Mouse (Mus musculus) T-helper 2 cell (primary cell): ENCODE measurements around the gene Mnt.

Experiments
- in situ Hi-C: fragments of 300-600 bp; cut with MboI, MseI; formaldehyde crosslinking; loops from one replicate; pipeline ENCODE4 v1.15.1; 2025; ENCODE audit warnings: high pct_unique_total_duplicates

Mnt gene

DNA sequence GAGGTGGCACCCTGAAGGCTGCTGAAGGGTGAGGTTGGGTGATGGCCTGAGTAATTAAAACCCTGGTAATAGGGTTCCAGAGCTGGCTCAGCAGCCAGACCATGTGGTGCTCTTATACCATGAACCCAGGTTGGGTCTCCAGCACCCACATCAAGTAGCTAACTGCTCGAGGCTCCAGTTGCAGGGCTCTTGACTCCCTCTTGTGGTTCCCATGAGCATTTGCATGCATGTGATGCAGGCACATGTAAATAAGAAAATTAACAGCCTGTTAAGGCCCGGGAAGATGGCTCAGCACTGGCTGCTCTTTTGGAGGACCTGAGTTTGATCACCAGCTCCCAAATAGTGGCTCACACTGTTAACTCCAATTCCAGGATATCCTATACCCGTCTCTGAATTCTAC lies 15.1 kb downstream of the Mnt start:
- in situ Hi-C loops, result no loop called here

DNA sequence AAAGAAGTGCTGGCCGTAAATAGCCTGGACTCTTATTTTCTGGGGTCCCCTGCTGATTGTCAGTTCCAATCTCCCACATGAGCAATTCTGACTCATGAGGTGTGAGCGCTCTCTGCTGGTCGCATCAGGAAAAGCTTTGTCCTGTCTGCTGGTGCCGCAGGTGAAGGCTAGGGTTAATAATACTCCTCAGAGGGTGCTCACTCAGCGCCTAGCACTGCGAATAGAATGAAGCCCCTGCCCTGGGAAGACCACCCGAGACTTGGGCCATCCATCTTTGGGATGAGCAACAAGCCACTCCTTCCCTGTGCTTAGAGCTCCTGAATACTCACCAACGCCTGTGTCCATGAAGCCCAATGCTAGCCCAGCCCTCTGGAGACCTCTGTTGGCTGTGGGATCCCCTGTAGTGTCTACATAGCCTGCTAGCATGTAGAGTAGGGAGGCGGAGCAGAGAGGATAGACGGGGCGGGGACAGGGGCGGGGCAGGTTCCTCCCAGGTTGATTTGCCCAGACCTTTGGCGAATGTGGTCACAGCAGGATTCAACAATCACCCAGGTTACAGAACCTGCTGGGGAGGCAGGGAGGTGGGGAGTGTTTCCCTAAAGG lies 17.3 kb downstream of the Mnt start:
- in situ Hi-C loops, result no loop called here

DNA sequence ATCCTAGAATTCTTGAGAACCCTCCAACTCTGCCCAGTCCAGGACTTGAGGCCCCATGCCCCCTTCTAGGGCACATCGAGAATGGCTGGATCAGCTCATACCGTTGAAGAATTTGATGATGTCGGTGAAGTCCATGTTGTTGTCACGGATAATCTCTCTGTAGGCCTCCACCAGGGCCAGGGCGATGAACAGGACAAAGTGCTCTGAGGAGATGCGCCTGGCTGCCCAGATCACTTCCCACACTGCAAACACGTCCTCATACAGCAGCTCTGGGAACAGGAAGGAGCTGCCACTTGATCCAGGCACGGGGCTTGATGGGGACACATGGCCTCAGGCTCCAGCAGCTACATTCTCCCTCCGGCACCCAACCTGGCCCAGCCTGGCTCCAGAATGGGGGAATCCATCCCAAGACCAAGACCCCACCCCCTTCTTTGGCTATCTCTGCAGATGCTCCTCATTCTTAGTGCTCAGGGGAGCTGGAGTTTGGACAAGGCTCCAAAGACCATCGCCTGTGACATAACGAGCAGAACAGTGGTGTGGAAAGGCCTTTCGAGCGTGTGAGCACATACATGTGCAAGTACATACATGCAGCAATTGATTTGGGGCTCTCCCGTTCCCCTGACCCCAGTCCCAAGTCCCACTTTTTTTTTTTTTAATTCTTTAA lies 20.4 kb downstream of the Mnt start:
- in situ Hi-C loops, result no loop called here

DNA sequence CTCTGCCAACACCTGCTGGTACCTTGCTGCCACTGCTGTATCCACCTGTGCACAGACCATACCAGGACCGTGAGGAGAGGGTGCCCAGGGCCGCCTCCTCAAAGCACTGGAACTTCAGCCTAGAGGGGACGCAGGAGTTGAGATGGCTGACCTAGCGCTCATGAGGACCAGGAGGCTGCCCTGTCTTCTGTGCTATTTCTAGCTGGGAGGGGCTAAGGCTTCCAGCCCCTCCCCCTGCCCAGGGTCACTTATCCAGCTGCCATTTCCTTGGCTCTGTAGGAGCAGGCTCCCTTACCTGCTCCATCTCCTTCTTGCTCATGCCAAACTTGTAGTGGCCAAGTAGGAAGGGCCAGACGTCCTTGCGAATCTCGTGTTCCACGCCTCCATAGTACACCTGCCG lies 27.0 kb downstream of the Mnt start:
- in situ Hi-C loops, result no loop called here

DNA sequence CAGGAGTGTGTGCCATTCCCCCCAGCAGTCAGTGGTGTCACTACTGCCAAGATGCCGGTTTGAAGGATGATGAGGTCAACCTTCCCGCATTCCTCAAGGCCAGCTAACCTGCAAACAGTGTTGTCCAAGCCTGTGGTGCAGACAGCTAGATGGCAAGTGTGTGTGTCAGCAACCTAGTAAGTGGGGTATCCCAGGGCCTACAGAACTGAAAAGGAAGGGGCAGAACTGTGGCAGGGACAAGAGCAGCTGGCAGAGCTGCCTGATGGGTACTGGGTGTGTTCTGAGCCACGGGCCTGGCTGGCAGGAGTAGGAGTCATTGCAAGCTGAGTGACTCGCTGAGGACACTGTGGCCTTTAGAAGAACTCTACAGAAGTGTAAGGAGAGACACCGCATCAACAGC lies 31.4 kb downstream of the Mnt start:
- in situ Hi-C loops, result loop anchor here (5.0 kb wide), 1 partner anchor 50 kb away; no protein-coding TSS in a partner anchor

DNA sequence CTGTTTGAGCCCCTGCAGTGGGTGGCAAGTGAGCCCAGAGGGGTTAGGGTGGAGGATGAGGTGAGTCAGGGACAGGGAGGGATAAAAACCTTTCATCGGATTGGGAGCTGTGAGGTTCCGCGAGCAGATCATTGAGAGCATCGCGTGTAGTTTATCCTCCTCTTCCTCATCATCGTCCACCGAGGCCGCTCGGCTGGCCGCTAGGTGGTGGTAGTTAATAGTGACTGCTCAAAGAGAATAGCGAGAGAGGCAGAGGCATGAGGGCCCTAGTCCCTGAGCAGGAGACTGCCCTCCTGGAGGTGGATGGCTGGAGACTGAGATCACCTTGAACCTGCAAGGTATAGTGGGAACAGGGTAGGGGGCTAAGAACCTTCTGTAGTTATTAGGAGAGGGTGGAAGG lies 32.8 kb downstream of the Mnt start:
- in situ Hi-C loops, result loop anchor here (5.0 kb wide), 1 partner anchor 49 kb away; no protein-coding TSS in a partner anchor

DNA sequence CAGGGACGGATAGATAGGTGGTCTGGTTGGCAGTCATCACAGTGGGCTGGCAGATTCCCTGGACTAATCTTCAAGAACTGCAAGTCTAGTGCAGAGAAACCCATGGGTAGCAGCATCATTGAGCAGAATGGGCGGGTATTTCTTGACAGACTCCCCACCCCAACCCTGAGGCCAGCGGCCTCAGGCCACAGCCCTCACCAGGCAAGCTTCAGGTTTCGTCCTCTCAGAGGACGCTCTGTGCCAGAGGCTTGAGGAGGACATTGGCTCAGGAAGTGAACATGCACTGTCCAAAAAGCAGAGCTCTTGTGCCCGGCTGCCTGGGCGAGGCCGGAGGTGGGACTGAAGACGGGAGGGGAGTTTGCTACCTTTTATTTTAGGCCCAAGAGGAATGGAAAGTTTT lies 33.7 kb downstream of the Mnt start:
- in situ Hi-C loops, result loop anchor here (5.0 kb wide), 1 partner anchor 48 kb away; no protein-coding TSS in a partner anchor

DNA sequence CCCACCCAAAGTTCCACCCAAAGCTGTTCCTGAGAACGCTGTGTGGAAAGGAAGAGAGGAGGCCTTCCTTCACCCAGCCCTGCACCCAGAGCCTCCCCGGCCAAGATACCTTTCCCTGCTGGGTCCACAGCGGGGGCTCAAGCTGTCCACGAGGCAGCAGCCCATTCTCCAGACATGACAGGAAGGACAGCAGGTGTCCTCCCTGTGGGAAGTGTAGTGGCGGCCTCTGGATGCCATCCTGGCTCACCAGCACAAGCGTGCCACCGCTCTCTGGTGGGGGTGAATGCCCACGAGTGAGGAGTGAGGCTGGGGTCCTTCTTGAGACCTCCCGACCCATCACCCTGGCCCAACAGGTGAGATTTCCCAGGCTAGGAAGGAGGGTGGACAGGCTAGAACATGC lies 34.5 kb downstream of the Mnt start:
- in situ Hi-C loops, result no loop called here

DNA sequence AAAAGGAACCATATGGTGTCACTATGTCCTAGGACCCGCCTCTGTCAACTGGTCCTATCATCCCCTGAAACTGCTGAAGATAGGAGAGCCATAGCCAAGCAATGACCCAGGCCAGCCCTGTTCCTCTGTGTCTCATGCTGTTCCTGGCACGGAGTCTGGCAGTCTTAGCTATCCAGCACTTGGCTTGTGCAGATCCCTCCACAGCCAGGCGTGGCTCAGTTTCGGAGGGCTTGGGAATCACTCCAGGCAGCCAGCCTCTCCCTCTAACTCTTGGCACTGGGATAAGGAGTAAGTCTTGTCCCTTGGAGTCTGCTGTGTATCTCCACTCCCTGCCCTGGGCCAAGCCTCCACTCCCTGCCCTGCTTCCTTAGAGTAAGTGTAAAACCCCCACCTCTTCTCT lies 35.9 kb downstream of the Mnt start:
- in situ Hi-C loops, result no loop called here

DNA sequence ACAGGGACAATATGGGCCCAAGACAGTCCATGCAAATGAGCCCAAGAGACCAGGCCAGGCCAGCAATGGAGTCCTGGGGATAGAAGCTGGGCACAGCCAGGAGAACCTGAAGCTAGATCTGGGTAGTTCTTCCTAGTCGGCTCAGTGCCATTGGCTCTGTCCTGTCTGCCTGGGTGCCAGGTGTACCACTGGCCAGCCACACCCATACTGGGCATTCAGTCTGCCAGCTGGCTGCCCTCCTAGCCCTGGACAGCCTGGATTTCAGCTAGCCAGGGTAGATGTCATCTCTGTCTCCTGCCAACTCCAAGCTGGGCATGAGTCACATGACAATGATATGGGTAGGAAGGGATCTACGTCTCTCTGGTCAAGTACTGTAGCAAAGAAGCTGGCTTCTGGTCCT lies 36.5 kb downstream of the Mnt start:
- in situ Hi-C loops, result no loop called here

DNA sequence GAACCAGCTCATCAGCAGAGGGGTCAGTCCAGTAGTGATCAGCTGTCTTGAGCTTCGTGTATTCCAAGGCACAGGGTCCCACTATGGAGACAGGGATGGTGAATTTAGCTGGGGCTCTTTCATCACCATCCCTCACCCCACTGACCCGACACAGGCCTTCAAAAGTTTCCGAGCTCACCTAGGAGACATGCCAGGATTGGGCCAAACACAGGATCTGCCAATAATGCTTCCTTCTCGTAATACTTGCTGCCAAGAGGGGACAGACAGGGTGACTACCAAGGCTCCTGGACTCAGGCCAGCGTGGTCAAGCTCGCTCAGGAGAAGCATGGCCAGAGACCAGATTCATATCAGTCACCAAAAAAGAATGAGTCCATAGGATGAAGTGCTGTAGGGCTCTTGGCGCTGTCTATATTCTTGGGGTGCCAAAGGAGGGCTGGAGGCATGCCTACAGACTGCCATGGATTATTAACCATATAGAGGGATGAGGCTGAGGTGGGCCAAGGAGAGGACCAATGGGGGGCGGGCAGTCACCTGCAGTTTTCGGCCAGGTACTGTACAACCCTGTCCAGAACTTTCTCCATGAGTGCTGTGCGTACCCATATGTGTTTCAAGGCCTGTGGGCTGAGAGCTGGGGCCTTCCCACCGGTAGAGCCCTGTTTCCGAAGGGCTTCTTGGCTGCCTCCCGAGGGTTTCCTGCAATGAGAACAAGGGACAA lies 37.5 kb downstream of the Mnt start:
- in situ Hi-C loops, result no loop called here

DNA sequence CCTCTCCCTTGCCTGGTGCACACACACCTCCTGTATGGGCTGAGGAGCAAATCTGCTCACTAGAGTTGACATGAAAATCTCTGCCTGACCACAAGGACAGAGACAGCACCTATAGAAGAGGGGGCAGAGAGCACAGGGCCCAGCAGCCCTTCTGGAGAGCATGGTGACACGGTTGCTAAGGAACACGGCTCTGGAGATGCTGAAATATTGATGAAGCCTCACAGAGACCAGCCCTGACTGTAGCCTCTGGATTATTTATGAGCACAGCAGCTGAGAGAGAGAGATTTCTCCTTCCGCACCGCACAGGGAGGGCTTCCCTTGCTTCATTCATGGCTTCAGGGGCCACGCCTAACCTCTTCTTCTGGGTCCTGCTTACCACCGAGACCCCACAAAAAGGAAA lies 38.9 kb downstream of the Mnt start:
- in situ Hi-C loops, result no loop called here

DNA sequence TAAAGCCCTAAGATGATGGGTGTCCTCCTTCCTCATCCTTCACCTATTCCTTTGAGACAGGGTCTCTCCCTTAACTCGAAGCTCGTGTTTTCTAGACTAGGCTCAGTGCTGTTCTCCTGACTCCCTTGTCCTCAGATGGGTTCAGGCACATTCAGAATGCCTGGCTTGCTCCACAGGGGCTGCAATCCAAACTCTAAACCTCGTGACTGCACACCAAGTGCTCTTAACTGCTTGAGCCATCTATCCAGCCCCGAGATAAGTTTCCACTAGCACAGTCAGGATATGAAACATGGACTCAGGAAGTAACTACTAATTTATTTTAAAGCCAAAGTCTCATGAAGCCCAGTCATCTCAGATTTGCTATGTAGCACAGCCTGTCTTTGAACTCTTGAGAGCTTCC lies 39.8 kb downstream of the Mnt start:
- in situ Hi-C loops, result no loop called here

DNA sequence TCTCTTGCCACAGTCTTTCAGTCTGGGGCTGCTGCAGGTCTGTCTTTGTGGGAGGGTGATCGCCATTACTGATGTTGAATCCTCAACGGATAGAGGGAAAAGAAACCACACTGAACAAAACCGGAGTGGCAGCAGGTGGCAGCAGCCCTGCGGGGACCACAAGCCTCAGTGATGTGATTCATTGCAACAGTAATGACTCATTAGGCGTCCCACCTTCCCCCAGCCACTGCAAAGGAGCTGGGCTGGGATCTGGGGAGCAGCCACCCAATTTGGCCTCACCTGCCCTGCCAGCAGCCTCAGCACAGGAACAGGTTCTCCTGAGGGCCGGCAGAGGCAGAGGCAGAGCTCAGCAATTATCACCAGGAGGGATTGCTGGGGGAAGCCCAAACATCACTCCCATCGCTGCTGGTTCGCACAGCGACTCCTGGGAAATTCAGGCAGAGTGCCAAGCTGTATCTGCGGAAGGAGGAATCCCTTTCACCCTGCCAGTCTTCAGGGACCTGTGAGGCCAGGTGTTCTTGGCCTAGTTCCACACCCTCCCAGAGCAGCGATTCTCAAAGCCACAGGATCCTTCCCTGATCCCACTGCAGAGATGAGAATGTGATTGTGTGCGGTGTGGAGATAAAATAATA lies 40.4 kb downstream of the Mnt start:
- in situ Hi-C loops, result no loop called here

DNA sequence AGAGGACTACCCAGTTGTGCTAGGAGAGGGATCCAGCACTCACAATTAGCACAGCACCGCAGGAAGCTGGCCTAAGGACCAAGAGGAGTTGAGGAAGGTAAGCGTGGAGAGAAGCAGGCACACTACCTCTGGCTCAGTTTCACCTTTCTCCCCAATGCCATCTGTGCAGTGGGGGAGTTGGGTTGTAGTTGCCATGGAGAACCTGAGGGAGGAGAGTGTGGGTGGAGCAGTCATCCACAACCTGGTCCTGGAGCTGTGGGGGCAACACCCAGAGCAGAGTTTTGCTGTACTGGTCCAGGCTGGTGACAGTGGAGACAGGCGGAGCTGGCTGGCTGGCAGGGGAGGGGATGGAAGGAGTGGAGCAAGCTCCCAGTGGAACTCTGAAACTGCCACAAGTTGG lies 43.9 kb downstream of the Mnt start:
- in situ Hi-C loops, result no loop called here

DNA sequence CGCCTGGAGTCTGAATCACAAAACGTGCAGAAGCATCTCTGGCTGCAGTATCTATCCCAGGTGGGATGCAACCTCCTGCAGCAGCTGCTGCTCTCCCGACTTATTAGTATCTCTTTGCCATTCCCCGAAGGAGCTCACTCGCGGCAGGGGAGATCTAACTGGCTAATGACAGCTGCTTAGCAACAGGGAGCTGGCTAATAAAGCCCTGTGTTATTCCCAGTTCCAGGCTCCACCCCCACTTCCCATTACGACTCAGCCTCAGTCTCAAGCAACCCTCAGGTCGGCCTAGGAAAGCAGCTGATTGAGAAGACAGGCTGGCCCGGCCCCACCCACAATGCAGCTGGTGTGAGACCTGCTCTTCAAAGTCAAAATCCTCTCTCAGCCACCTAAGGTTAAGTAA lies 46.1 kb downstream of the Mnt start:
- in situ Hi-C loops, result no loop called here

DNA sequence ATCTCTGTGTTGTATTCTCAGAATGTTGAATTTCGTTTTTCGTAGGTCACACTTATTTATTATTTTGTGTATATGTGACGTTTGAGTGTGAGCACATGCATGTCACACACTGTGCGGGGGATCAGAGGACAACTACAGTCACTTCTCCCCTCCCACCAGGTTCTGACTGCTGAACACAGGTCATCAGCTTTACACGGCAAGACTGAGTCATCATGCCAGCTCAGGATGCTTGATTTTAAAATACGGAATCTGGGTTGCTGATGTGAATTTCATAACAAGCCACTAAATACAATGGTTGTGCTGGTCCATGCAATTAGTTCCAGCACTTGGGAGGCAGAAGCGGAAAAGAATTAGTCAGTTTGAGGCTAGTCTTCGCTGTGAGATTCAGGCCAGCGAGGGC lies 50.3 kb downstream of the Mnt start:
- in situ Hi-C loops, result no loop called here

DNA sequence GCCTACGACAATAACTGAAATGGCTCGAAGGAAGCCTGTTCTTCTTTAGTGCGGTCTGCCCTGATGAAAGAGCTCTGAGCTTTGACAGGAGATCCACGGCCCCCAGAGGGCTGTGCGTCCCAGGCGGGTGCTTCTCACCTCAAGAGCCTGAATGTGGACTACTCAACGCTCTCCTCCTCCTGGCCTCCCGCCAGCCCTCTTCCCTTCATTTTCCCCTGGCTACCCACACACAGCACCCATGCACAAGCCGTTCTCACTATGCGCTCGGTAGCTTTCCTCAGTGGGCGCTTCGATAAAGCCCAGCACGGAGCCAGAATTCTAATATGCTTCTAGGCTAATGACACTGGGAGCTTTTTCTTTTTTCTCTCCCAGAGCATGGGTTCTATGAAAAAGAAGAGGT lies 51.3 kb downstream of the Mnt start:
- in situ Hi-C loops, result no loop called here

DNA sequence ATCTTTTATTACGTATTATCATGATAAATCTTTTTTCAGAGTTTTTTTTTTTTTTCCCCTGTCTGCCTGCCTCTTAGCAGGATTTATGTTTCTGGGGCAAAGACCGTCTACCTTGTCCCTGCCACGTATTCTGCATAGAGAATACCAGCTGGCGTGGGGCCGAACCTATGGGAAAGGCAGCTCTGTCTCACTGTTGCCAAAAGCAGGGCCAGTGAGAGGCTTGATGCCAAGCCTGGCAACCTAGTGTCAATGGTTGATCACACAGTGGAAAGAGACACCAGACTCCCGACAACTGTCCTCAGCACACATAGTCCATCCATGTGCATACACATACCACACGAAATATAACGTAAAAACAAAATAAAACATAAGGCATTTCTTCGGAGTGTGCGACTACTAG lies 52.4 kb downstream of the Mnt start:
- in situ Hi-C loops, result no loop called here

DNA sequence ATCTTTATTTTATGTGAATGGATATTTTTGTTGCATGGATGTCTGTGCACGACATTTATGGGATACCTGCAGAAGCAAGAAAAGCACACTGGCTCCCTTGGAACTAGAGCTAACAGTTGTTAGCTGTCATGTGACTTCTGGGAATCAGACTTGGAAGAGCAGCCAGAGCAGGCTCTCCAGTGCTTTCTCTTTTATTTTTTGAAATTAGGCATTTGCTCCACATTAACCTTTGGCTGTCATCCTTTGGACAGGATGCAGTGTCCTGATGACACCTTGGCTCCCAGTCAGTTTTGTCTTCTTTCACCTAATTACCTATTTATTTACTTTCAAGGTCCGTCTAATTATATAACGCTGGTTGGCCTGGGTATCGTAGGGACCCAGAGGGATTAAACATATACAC lies 63.9 kb downstream of the Mnt start:
- in situ Hi-C loops, result no loop called here
